Mouse (Mus musculus) kidney, adult 9 months (tissue): ENCODE results near the gene Myh14.
A peak's percentile ranks its signal among the peaks of the same experiment; 100 is the strongest.
"Not testable (repeated sequence)": the region's sequence is repeated elsewhere in the genome, so short reads cannot be mapped to it uniquely, and the experiment has no call there.

Experiments
- DNase-seq: peaks from one replicate; pipeline ENCODE4 v3.0.0; 2022

Gene Myh14

GRCm38 (mm10) chr7:44670803-44671202, at the start of gene Myh14:
Myh14 (minus strand) TSS chr7:44670843.
- DNase-seq = peak; percentile 98

- no peak for DNase-seq
Observed at GRCm38 (mm10) chr7:44709881-44710280, 39.2 kb upstream of the Myh14 start.

GRCm38 (mm10) chr7:44708574-44708973, 37.9 kb upstream of the Myh14 start, which contains the start of gene Izumo2:
Izumo2 (plus strand) TSS chr7:44708742.
- DNase-seq = no peak

GRCm38 (mm10) chr7:44708093-44708492, 37.5 kb upstream of the Myh14 start:
- DNase-seq = not testable (repeated sequence)

GRCm38 (mm10) chr7:44707169-44707675, 36.6 kb upstream of the Myh14 start:
- no peak for DNase-seq

- no peak for DNase-seq
Observed at GRCm38 (mm10) chr7:44706322-44706721, 35.7 kb upstream of the Myh14 start.

- DNase-seq = no peak
Observed at GRCm38 (mm10) chr7:44705086-44705485, 34.4 kb upstream of the Myh14 start.

- peak; percentile 66 for DNase-seq
Observed at GRCm38 (mm10) chr7:44704363-44704762, 33.7 kb upstream of the Myh14 start.

GRCm38 (mm10) chr7:44702985-44703384, 32.3 kb upstream of the Myh14 start:
- no peak for DNase-seq

GRCm38 (mm10) chr7:44701921-44702320, 31.3 kb upstream of the Myh14 start:
- DNase-seq = peak; percentile 43

- DNase-seq = no peak
Observed at GRCm38 (mm10) chr7:44697980-44698379, 27.3 kb upstream of the Myh14 start.

- peak; percentile 73 for DNase-seq
Observed at GRCm38 (mm10) chr7:44697191-44697710, 26.6 kb upstream of the Myh14 start.

- DNase-seq = no peak
Observed at GRCm38 (mm10) chr7:44695223-44695622, 24.6 kb upstream of the Myh14 start.

- no peak for DNase-seq
Observed at GRCm38 (mm10) chr7:44693427-44694175, 23.0 kb upstream of the Myh14 start.

- DNase-seq = no peak
Observed at GRCm38 (mm10) chr7:44689331-44689730, 18.7 kb upstream of the Myh14 start.

- no peak for DNase-seq
Observed at GRCm38 (mm10) chr7:44688890-44689289, 18.2 kb upstream of the Myh14 start.

GRCm38 (mm10) chr7:44685531-44686402, 15.1 kb upstream of the Myh14 start:
- no peak for DNase-seq

- peak; percentile 83 for DNase-seq
Observed at GRCm38 (mm10) chr7:44683656-44684055, 13.0 kb upstream of the Myh14 start.

- DNase-seq = peak; percentile 85
Observed at GRCm38 (mm10) chr7:44676611-44677010, 6.0 kb upstream of the Myh14 start.

- no peak for DNase-seq
Observed at GRCm38 (mm10) chr7:44676126-44676525, 5.5 kb upstream of the Myh14 start.

- no peak for DNase-seq
Observed at GRCm38 (mm10) chr7:44675171-44675570, 4.5 kb upstream of the Myh14 start.

- DNase-seq = no peak
Observed at GRCm38 (mm10) chr7:44674511-44674910, 3.9 kb upstream of the Myh14 start.

- peak; percentile 76 for DNase-seq
Observed at GRCm38 (mm10) chr7:44672193-44672592, 1.6 kb upstream of the Myh14 start.
